Mouse (Mus musculus) adrenal gland, adult 2 months (tissue): Measurements from ENCODE around the gene Crlf1. TPM values are rescaled to one million over a fixed set of nuclear protein-coding genes. Genes with fewer than 3 reads are reported as not detected.

Experiments used
- DNase-seq: peaks from one replicate; pipeline ENCODE4 v3.0.0; 2021
- long read RNA-seq: library from polyadenylated mRNA; stranded (forward); transcript quantifications from one replicate; pipeline ENCODE4 v2.0.0, GENCODE M21; 2021
- polyA plus RNA-seq: library from polyadenylated mRNA; depleted of rRNA; stranded (reverse); fragments of >200 nt; gene quantifications from 2 replicates; pipeline ENCODE4 v1.2.3, GENCODE M21; 2012; rRNA removed
- total RNA-seq, 2 experiments: library from RNA; stranded (reverse); gene quantifications; 2 replicates each; pipeline ENCODE4 v1.2.3; 2021

Gene Crlf1
- total RNA-seq, result 1 to 10 TPM in 1 of 2 experiments, under 1 TPM in 1; 0.58 to 1.4 TPM
- polyA plus RNA-seq, result 0.58 and 1.2 TPM in 2 replicates
- long read RNA-seq, partial matches to known transcripts, result 0 of 1 reads
- long read RNA-seq, other reads (novel, unspliced or antisense), result 1 of 1 reads

DNA sequence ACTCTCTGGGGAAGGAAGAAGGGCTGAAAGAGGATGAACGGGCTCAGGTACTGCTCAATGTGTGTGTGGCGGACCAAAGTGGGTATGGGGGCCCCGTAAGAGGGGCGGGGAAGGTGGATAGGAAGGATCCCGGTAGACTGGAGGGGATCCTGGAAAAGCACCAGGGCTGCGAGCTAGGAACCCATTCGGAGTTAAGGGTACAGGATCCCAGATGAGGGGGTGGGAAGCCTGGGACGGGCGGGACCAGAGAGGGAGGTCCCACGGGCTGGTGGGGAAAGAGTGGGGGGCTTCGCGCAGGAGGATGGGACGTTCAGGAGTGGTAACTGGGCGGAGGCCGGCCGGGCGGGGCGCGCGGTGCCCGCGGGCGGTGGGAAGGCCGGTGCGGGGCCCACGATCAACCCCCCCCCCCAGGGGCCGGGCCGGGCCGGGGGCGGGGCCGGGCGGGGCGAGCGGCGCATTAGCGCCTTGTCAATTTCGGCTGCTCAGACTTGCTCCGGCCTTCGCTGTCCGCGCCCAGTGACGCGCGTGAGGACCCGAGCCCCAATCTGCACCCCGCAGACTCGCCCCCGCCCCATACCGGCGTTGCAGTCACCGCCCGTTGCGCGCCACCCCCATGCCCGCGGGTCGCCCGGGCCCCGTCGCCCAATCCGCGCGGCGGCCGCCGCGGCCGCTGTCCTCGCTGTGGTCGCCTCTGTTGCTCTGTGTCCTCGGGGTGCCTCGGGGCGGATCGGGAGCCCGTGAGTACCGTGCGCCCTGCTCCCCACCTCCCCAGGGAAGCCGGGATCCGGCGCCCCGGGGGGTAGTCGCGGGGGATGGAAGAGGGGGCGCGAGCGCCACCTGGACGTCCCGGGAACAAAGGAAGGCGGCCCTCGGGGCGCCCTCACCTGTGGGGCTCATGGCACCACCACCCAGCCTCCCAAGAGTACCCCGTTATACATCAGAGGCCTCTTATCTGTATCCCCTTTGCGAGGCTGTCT is at the start of gene Crlf1:
Gene Crlf1, plus strand, starts transcription at position 495 of the 977 bp plus-strand sequence.
- peak; percentile 52 for DNase-seq

DNA sequence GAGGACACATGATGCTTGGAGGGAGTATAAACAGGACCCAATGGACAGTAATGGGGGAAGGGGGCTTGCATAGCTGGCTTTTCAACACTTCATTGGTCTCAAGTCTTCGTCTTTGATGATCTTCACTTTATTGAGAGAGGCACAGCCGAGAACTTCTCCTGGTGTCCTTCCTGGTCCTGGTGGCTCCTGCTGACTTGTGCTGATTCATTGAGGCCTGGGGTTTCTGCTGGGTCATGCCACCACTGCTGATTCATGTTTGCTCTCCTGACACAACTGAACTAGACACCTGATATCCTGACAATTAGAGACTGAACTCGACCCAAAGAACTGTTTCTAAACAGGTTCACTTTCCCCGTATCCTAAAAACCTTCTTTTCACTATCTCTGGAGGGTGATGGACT is 49.6 kb upstream of the Crlf1 start:
- DNase-seq, result no peak

DNA sequence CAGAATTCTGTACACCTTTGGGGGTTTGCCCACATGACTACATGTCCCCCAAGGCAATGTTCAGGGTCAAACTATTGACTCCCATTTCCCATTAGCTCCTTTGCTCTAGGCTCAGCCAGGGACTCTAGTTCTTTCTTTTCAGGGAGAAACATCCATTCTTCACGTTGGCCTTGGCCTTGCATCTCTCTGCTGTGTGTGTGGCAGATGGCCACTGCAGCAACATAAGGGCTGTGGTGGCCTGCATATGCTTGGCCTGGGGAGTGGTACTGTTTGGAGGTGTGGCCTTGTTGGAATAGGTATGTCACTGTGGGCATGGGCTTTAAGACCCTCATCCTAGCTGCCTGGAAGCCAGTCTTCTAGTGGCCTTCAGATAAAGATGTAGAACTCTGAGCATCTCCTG is 47.0 kb upstream of the Crlf1 start:
- DNase-seq, result no peak

DNA sequence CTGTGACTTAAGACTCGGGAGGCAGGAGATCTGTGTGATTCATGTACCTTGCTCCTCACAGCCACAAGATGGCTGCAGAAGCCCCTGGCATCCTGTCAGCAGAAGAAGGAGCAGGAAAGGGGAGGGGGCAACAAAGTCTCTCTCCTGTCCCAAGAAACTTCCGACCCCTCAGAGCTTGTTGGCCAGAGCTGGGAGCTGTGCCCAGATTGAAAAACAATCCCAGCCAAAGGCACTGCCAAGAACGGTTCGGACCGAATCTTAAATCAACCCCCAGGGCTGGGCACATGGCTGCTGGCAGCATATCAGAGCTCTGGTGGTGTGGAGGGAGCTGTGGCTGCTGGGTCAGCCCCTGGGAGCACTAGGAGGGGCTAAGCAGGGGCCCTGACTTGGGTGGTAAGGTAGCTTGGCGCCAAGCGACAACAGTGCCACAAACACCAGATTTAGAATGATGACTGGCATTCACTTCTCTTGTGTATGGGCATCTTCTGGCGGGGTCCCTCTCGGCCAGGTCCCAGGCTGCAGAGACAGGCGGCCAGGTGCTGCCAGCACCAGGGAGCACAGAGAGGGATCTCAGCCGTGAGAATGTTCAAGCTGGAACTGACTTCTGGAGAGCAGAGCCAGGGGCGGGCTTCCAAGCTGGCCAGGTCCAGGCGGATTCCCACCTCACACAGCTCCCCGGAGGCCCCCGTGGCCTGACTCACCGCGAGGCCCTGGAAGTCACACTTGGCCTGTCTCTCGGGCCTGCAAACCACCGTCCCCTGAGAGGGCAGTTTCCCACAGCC is 45.1 kb upstream of the Crlf1 start:
- peak; percentile 54 for DNase-seq

DNA sequence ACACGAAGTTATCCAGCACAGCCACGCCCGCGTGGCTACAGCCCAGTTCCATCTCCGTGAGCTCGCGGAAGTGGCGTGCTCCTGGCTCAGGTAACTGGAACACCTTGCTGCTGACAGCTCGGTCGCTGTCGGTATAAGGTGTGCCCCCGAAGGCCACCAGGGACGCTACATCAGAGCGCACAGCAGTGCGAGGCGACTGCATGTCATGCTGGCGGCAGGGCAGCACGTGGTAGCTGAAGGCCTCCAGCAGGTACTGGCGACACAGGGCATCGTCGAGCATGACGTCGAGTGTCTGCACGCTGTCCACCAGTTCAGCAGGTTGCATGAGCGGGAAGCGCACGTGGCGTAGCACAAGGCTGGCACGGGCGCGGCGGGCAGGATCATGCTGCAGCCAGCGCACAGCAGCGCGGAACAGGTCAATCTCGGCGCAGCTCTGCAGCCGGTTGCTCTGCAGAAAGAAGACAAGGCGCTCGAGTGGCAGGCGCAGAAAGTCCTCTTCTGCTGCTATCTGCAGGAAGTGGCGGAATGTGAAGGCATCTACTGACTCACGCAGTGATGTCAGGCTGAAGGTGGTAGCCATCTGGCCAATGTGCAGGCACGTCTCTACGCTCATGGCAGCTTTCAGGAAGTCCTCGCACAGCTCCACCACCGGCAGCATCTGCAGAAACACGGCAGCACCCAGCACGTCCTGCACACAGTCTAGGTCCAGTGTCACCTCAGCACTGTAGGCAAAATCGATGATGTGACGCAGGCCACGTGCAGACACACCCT is 40.6 kb upstream of the Crlf1 start:
- DNase-seq, result no peak

DNA sequence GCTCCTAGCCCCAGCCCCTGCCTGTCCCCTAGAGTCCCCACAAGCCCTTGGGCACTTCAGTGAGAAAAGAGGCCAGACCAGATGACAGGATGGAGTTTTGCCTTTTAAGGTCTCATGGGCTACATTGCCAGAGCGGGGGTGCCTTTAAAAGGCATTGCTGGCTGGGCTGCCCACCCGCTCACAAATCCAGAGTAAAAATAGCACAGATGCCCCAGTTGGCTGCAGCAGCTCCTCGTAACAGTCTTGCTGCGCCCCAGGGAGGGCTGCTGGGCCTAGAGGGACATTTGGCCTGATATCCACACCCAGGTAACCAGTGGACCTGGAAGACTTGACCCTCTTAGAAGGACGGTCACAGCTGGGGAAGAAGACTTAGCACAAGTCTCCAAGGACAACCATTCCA is 39.1 kb upstream of the Crlf1 start:
- DNase-seq, result no peak

DNA sequence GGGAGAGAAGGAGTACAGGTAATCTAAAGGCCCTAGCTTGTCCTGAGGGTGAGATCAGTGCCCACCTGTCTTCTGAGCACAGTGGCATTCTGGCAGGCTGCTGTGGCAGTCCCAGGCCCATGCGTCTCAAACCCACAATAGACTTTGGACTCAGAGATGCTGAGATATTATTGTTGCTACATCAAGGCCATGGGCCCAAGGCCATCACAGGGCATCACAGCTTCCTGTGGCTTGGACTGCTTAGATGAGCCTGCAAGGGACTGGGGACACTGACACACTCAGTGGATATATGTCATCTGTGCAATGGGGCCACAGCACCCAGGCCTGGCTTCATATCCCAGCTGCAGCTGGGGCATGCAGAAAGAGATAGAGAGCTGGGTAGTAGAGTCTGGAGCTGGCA is 36.0 kb upstream of the Crlf1 start:
- DNase-seq, result peak; percentile 82

DNA sequence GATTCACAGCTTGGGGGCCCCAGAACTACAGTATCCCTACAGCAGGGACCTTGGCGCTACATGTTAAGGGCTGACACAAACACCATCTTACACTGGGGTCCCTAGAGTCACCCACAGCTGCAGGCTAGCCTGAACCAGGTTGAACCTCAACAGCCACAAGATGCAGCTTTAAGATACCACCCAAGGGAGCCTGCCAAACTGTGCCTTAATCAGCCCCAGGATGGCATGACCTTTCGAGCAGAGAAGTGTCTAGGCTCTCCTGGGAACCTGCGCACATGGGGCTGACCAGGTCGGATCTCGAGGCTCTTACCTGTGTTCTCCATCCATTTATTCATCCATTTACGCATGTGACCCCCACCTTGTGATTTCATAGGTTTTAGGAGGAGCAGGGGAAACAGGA is 35.1 kb upstream of the Crlf1 start:
- no peak for DNase-seq

DNA sequence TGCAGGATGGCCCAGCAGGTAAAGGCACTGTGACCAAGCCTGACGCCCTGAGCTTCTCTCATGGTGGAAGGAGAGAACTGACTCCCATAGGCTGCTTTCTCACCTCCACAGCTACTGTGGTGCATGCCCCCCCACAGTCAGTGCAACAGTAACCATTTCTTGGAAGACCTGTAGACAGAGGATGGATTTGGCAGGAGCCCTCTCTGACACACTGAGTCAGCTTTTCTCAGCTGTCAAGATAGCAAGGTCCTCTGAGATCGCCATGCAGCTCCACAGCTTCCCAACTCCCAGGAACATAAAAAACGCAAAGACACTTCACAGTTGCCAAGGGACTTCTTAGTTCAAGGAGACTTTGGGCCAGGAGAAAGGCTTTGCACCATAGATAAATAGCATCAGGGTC is 34.5 kb upstream of the Crlf1 start:
- peak; percentile 68 for DNase-seq

DNA sequence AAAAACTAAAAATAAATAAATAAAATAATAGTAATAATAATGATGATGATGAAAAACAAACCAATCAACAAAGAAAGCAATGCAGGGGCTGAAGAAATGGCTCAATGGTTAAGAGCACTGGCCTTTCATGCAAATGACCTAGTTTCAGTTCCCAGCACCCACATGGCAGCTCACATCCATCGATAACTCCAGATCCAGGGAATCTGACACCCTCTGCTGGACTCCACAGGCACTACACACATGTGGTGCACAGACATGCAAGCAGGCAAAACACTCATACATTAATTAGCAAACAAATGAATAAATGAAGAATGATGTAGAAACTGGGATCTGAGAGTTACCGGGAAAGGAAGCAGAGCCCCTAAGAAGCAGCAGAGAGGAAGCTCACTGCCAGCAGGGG is 33.3 kb upstream of the Crlf1 start:
- no peak for DNase-seq

DNA sequence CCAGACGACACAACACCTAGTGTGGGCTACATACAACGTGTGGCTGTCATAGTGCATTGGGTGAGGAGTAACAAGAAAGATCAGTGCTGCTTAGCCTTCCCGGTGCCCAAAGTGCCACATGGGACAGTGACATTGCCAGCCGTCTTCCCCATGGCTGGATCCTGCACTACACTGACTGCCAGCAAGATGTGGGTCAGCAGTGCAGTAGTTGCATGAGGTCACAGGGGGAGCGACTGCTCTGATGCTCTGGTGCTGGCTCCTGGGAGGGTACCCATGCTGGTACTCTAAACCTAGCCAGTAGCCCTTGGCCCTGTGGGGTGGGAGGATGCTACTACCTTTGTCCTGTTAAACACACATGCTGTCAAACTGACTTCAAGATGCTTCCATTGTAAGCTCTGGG is 32.8 kb upstream of the Crlf1 start:
- peak; percentile 54 for DNase-seq

DNA sequence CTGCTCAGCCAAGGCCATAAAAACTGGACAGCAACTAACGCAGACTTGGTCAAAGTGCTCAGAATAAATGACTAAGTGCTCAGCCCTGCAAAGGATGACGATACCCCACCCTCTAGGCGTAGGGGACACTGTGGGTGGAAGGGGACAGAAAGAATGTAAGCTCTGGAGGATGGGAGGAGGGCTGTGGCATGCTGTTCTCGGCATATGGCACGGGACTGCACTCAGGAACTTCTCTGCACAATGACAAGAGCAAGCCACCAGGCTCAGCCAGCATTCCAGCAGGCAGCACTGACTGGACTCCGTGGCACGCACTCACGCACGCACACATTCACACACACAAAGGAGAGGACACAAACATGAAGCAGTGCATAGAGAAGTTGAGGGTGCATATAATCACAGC is 32.4 kb upstream of the Crlf1 start:
- DNase-seq, result peak; percentile 56

DNA sequence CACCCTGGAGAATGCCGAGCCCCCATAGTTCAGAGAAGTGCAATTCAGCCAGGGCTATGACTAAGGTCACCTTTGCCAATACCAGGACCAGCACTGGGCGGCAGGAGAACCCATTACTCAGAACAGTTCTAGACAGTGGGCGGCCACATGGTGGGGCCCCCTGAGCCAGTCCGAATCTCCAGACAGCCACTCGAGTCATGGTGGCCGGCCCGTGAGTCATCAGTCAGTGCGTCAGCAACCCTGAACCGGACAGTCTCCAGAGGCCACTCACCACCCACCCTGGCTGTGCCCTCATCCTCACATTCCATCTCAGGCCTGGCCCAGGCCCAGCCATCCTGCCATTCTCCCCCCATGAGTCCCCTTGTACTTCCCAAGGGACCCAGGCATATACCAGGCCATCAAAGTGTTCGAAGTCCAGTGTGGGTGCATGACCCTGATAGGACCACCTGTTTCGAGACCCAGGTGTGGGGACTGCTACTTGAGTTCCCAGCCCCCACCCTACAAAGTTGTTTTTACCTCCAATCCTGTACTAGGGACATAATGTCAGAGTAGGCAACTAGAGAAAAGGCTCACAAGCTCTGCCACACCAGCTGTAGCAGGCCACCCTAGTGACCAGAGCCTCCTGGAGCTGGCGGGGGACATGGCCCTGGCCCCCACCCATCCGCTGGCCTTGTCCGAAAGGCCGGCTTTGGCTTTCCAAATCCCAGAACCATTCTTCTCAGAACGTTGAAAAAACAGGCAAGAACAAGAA is 31.0 kb upstream of the Crlf1 start:
- peak; percentile 89 for DNase-seq

DNA sequence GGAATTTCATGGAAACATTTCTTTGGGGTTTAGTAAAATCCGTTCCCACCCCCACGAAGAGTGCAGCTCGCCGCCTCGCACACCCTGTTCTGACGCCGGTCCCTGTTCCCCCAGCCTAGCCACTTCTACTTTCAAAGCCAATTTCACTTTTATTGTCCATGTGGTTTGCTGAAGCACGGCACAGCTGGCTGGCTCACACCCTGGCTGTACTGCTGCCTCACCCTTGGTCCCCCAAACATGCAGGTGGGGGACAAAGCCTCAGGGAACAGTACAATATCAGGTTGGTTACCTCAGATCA is 30.5 kb upstream of the Crlf1 start:
- no peak for DNase-seq

DNA sequence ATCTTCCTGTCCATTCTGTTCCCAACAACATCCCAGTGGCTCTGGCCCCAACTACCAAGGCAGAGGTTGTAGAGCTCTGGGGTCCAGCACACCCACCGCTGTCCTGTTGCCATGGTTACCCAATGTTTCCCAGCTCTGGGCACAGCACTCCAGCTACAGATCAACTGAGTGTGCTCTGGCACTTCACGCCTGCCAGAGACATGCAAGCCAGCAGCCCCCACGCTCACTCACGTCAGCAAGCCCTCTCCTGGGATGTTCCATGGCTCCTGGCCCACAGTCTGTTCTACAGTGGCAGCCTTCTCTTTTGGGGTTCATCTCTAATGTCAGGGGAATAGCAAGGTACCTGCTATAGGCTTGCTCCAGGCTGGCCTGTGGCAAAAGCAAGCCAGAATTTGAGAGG is 29.7 kb upstream of the Crlf1 start:
- no peak for DNase-seq

DNA sequence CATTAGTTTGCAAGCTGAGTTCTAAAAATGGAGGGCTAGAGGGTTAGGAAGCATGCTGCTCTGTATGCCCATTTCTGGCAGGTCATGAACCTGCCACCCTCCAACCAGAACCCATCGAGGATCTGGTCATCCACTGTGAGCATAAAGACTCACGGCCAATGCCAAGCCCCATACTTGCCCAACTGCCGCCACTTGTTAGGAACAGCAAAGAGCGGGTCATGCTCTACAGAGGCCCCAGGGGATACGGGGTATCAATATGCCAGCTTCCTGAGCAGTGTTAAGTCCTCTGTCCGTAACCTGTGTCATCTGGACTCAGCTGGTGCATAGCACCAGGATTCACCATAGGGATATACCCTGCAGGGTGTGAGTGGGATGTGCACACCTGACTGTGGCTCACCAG is 28.8 kb upstream of the Crlf1 start:
- no peak for DNase-seq

DNA sequence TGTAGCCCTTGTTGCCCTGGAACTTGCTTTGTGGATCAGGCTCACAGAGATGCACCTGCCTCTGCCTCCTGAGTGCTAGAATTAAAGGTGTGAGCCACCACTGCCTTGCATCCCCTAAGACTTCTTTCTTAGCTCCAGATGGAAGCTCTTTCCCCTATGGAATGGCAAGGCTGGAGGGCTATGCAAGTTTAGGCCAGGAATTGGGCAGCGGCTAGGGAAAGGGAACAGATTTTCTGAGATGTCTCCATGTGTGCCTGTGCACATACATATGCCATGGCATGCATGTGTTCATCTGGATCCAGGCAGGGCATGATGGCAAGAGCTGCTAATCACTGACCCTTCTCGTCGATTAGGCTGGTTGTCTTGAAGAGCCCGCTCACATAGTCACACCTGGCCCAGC is 27.3 kb upstream of the Crlf1 start:
- DNase-seq, result no peak

DNA sequence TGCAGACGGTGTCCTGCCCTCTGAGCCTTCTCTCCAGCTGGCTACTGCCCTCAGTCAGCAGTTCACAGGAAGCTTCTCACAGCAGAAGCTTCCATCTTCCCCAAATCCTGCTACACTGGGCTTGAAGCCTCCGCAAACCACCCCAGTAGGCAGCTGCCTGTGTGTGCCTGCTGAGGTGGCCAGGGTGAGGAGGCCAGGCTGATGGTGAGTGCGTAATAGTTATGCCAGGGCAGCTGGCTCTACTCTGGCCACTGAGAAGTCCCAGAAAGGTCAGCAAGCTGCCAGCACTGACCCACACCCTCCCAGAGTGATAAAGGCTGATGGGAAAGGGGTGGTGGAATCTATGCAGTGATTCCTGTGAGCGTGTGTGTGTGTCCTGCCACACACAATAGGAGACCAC is 26.7 kb upstream of the Crlf1 start:
- DNase-seq, result no peak

DNA sequence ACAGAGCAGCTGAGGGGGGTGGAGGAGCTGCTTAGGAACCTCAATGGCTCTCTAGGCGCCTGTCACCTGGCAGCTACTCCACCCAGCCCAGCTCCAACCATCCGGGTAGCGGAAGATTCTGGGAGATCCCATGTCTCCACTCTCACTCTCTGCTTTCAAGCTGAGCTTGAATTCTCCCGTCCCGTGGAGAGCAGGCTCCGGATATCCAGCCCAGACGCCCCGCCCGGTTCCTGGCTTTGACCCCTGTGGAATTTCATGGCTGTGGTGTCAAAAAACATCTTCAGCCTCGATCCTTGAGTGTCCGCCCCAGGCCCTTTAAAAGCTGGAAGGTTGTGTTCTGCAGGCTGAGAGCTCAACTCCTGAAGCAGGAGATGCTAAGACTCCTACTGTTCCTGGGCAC is 26.2 kb upstream of the Crlf1 start:
- no peak for DNase-seq

DNA sequence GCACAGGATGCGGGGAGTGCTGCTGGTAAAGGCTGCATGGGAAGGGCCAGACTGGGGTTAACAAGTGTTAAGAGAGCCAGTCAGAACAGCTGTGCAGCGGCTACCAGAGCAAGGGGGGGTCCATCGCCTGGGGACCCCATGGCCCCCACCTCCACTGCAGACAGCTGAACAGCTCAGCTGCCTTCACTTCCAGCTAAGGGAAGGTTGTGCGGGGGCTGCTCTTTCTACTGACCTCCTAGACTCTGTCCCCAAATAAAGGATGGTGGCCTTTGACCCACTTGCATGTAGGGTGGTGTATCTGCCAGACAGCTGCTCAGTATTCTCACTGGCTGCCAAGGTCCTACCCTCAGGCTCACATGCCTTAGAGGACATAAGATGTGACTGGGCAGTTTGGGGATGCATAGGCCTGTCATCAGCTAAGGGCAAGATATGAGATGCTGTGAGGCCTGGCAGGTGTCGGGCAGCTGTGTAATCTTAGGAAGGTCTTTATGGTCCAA is 25.7 kb upstream of the Crlf1 start:
- DNase-seq, result no peak

DNA sequence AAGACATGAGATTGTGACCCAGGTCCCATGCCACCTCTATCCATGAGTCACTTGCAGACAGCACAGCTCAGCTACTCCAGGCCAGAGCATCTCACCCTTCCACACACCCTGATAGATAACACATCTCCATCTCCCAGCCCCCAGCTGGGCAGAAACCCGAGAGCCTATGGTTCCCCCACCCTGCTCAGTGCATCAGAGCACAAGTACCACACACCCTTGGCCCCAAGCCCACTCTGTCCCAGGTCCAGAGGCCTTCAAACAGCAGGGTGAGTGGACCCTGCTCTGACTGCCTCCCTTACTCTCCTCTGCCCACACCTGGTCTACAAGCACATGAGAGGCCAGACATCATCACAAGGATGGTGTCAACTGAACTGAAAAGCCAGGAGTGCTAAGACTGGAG is 25.1 kb upstream of the Crlf1 start:
- no peak for DNase-seq

DNA sequence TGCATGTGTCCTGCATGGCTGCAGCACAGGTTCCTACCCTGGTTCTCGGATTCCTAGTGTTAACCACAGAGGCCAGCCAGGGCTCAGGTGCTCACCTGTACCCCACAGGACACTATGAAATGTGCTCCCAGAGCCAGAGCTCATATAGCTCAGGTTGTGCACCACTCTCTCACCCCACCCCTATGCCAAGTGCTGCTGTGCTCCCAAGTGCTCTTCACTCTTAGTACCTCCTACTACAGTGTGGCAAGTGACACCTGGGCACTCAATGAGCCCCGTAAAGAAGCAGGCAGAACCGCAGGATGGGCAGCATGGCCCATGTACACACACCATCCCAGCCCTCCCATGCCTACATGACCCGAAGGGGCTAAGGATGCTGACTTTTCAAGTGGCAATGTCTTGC is 24.2 kb upstream of the Crlf1 start:
- DNase-seq, result no peak
